Mouse (Mus musculus) limb, embryonic 15.5 days (tissue): ENCODE data around the gene Hgf. TPM values are rescaled to one million over a fixed set of nuclear protein-coding genes. Genes with fewer than 3 reads are reported as not detected.
A peak's percentile ranks its signal among the peaks of the same experiment; 100 is the strongest.

ENCODE experiments used
- ATAC-seq: fragments of 200-750 bp; cut with Nextera tagmentation; 2 replicates; pipeline ENCODE4 v1.8.0; 2017; ENCODE audit warnings: low read depth, moderate TSS enrichment; ENCODE audit not compliant: insufficient number of reproducible peaks, low FRiP score, low TSS enrichment
- H3K27ac ChIP-seq: fragments of 300-500 bp; sonication (generic); 2 replicates; pipeline ENCODE4 v1.5.1; 2015; ENCODE audit warnings: moderate library complexity, mild to moderate bottlenecking, inconsistent platforms
- H3K27me3 ChIP-seq: fragments of 300-500 bp; sonication (generic); 2 replicates; pipeline ENCODE4 v1.6.1; 2015; ENCODE audit warnings: inconsistent platforms
- H3K36me3 ChIP-seq: fragments of 300-500 bp; sonication (generic); 2 replicates; pipeline ENCODE4 v1.6.1; 2015; ENCODE audit warnings: inconsistent platforms
- H3K4me1 ChIP-seq: fragments of 300-500 bp; sonication (generic); 2 replicates; pipeline ENCODE4 v1.6.1; 2015; ENCODE audit warnings: inconsistent platforms
- H3K4me2 ChIP-seq: fragments of 300-500 bp; sonication (generic); 2 replicates; pipeline ENCODE4 v1.6.1; 2015; ENCODE audit warnings: mild to moderate bottlenecking, inconsistent platforms
- H3K4me3 ChIP-seq: fragments of 300-500 bp; sonication (generic); 2 replicates; pipeline ENCODE4 v1.5.1; 2015; ENCODE audit warnings: mild to moderate bottlenecking, inconsistent platforms
- H3K9ac ChIP-seq: fragments of 300-500 bp; sonication (generic); 2 replicates; pipeline ENCODE4 v1.6.1; 2015; ENCODE audit warnings: inconsistent platforms
- H3K9me3 ChIP-seq: fragments of 300-500 bp; sonication (generic); 2 replicates; pipeline ENCODE4 v1.6.1; 2016; ENCODE audit warnings: inconsistent platforms
- WGBS: fragments of 180-500 bp; shearing (Covaris S2); methylation state at CpG from one replicate; pipeline ENCODE4 v1.1.7; 2015; 5-methylcytosine and 5-hydroxymethylcytosine counted together
- polyA plus RNA-seq: library from polyadenylated mRNA; unstranded; fragments of >200 nt; fragmentation: Nextera tagmentation; extraction: Ambion mirVana; gene quantifications from 2 replicates; pipeline ENCODE4 v1.2.1, GENCODE M21; 2015

Hgf gene
- 3.5 and 4.5 TPM in 2 replicates for polyA plus RNA-seq

DNA sequence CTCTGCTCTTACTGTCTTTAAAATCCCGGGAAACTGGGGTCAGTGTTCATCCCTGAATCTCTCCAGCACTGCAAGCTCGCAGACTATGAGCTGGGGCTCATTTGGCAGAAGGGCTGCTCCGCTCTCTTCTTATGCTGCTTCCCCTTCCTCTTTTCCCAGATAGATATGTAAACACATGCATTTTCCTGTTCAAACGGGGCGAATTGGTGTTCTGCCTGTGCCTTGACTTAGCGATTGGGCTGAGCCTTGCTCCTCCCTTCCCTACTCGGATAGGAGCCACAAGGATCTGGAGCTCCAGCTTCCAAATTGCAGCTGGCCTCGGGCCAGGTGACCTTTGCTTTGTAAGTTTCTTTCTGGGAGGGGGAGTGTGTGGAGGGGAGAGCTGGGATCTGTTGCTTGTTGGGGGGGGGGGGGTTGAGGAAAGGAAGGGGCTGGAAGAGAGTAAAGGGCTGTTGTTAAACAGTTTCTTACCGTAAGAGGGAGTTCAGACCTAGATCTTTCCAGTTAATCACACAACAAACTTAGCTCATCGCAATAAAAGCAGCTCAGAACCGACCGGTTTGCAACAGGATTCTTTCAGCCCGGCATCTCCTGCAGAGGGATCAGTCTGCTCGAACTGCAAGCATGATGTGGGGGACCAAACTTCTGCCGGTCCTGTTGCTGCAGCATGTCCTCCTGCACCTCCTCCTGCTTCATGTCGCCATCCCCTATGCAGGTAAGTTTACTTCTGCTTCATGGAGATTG, at the start of gene Hgf:
Gene Hgf (plus strand): TSS at position 192 of the 744 bp plus-strand sequence.
- no peak; the same call in 1 of the 2 replicates for ATAC-seq
- Histone ChIP-seq H3K4me1 (peaks cover 8% of the 10 kb centered on the region), H3K27me3 (no peaks in the 10 kb centered on the region), H3K36me3 (no peaks in the 10 kb centered on the region), H3K9me3 (no peaks in the 10 kb centered on the region), H3K4me2 (peak within 1 kb of the TSS; percentile 52), H3K27ac (0 out of 2 replicates have a peak within 1 kb of the TSS, but pooled peaks have one; percentile 51), H3K9ac (peak within 1 kb of the TSS; percentile 28), H3K4me3 (peak within 1 kb of the TSS; percentile 36)
- 3% methylated on average over 16 of the region's 16 CpGs for WGBS

GRCm38 (mm10) chr5:16506702-16507350, 46.5 kb upstream of the Hgf start:
- H3K9ac ChIP-seq, result no peak overlapping the region
- no peaks in the 10 kb centered on the region for H3K27me3 ChIP-seq
- WGBS, result 39% methylated on average over 4 of the region's 4 CpGs
- 0 out of 2 replicates have a peak overlapping the region, but pooled peaks have one; percentile 0 for H3K27ac ChIP-seq
- H3K9me3 ChIP-seq, result no peaks in the 10 kb centered on the region
- no peaks in the 10 kb centered on the region for H3K4me1 ChIP-seq
- H3K4me2 ChIP-seq, result no peak overlapping the region
- no peak for ATAC-seq
- H3K36me3 ChIP-seq, result no peaks in the 10 kb centered on the region
- no peak overlapping the region for H3K4me3 ChIP-seq

DNA sequence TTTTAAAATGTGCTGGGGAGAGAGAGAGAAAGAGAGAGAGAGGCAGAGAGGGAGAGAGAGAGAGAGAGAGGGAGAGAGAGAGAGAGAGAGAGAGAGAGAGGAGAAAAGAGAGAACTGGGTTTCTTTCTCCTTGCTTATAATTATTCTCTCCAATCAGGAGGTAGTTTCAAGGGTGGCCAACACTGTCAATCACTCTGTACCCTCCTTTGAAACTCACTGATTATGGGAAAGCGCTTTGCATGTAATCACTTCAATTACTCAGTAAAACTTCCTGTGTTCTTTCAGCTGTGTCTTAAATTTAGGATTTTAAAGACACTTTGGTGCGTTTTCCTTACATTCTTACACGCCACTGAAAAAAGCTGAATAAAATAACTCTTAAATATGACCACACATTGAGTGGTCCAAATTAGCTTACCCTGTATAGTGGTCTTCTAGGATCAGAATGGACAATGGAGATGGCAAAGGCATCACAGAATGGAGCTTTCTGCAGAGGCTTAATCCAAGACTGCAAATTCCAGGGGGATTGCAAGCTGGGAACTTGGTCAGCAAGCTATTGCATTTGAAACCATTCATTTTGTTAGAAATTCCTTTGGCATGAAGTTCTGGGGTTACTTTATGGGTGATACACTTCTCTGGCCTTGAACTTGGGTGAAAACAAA, 21.5 kb upstream of the Hgf start:
- H3K9me3 ChIP-seq, result no peaks in the 10 kb centered on the region
- no peak for ATAC-seq
- no peaks in the 10 kb centered on the region for H3K27me3 ChIP-seq
- H3K27ac ChIP-seq, result no peak overlapping the region
- H3K4me3 ChIP-seq, result no peak overlapping the region
- H3K36me3 ChIP-seq, result no peaks in the 10 kb centered on the region
- H3K4me2 ChIP-seq, result no peak overlapping the region
- no peaks in the 10 kb centered on the region for H3K4me1 ChIP-seq
- H3K9ac ChIP-seq, result no peak overlapping the region
- 77% methylated on average over 3 of the region's 3 CpGs for WGBS

- H3K9ac ChIP-seq, result no peak overlapping the region
- 39% methylated on average over 2 of the region's 2 CpGs for WGBS
- H3K9me3 ChIP-seq, result no peaks in the 10 kb centered on the region
- no peak for ATAC-seq
- H3K4me1 ChIP-seq, result no peaks in the 10 kb centered on the region
- H3K4me3 ChIP-seq, result no peak overlapping the region
- H3K27ac ChIP-seq, result no peak overlapping the region
- no peaks in the 10 kb centered on the region for H3K27me3 ChIP-seq
- H3K36me3 ChIP-seq, result no peaks in the 10 kb centered on the region
- H3K4me2 ChIP-seq, result no peak overlapping the region
These were observed 15.2 kb upstream of the Hgf start for GRCm38 (mm10) chr5:16538067-16538466.

- no peak overlapping the region for H3K27ac ChIP-seq
- H3K4me3 ChIP-seq, result no peak overlapping the region
- no peaks in the 10 kb centered on the region for H3K27me3 ChIP-seq
- no peaks in the 10 kb centered on the region for H3K4me1 ChIP-seq
- H3K9ac ChIP-seq, result no peak overlapping the region
- H3K9me3 ChIP-seq, result no peaks in the 10 kb centered on the region
- H3K36me3 ChIP-seq, result no peaks in the 10 kb centered on the region
- no peak for ATAC-seq
- no peak overlapping the region for H3K4me2 ChIP-seq
- WGBS, result 36% methylated on average over 2 of the region's 2 CpGs
These were observed 11.7 kb upstream of the Hgf start for GRCm38 (mm10) chr5:16541561-16542116.

DNA sequence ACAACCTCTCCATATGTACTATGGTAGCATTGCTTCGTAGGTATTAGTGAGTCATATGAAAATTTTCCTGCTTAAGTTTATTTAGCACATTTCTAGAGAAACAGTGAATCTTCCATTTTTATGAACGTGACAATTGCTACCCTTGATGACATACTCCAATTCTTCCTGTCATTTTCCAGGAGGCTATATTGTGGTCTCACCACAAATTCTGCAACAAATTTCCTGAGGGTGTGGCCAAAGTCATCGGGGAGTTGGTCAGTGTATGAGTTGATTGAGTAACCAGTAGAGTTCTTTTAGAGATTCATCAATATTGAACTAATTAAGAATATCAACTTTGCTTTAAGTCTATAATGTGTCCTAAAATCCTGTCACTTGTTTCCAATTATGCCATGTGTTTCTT, 5.8 kb upstream of the Hgf start:
- 71% methylated on average over 3 of the region's 3 CpGs for WGBS
- no peak overlapping the region for H3K27ac ChIP-seq
- H3K9ac ChIP-seq, result no peak overlapping the region
- no peak overlapping the region for H3K4me2 ChIP-seq
- ATAC-seq, result no peak
- no peak overlapping the region for H3K4me3 ChIP-seq
- H3K9me3 ChIP-seq, result no peaks in the 10 kb centered on the region
- H3K36me3 ChIP-seq, result no peaks in the 10 kb centered on the region
- H3K27me3 ChIP-seq, result no peaks in the 10 kb centered on the region
- H3K4me1 ChIP-seq, result no peaks in the 10 kb centered on the region

- ATAC-seq, result no peak
- peaks cover 8% of the 10 kb centered on the region for H3K4me1 ChIP-seq
- H3K27ac ChIP-seq, result no peak overlapping the region
- no peak overlapping the region for H3K4me2 ChIP-seq
- no peak overlapping the region for H3K9ac ChIP-seq
- H3K27me3 ChIP-seq, result no peaks in the 10 kb centered on the region
- H3K36me3 ChIP-seq, result no peaks in the 10 kb centered on the region
- WGBS, result 69% methylated on average over 4 of the region's 4 CpGs
- H3K4me3 ChIP-seq, result no peak overlapping the region
- H3K9me3 ChIP-seq, result no peaks in the 10 kb centered on the region
These were observed 648 bp upstream of the Hgf start for GRCm38 (mm10) chr5:16552647-16553046.

DNA sequence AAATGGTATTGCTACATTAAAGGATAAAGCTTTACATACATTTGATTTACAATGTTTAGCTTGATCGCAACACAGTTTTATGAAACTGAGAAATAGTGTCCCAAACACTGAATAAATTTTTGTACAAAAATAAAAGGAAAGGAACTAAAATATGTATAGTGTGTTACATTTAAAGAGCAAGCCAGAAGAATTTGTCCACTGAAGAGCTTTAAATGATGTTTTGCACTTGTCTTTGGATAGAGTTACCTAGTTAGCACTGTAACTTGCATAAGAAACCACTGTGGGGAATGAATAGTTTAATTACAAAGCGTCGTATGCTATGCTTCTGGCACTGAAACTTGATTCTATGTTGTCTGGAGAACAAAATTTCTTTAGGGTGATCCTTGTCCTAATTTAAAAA, 7.0 kb downstream of the Hgf start:
- no peak overlapping the region for H3K27ac ChIP-seq
- ATAC-seq, result no peak
- H3K27me3 ChIP-seq, result no peaks in the 10 kb centered on the region
- H3K9ac ChIP-seq, result no peak overlapping the region
- H3K4me2 ChIP-seq, result no peak overlapping the region
- no peak overlapping the region for H3K4me3 ChIP-seq
- no peaks in the 10 kb centered on the region for H3K4me1 ChIP-seq
- H3K9me3 ChIP-seq, result no peaks in the 10 kb centered on the region
- no peaks in the 10 kb centered on the region for H3K36me3 ChIP-seq
- 70% methylated on average over 3 of the region's 3 CpGs for WGBS

GRCm38 (mm10) chr5:16568997-16569396, 15.7 kb downstream of the Hgf start:
- Histone ChIP-seq H3K4me1 (no peaks in the 10 kb centered on the region), H3K9me3 (no peaks in the 10 kb centered on the region), H3K36me3 (no peaks in the 10 kb centered on the region), H3K4me2 (no peak overlapping the region), H3K9ac (no peak overlapping the region), H3K27ac (no peak overlapping the region), H3K27me3 (no peaks in the 10 kb centered on the region), H3K4me3 (no peak overlapping the region)
- WGBS, result 76% methylated on average over 4 of the region's 4 CpGs
- no peak for ATAC-seq

- no peak for ATAC-seq
- Histone ChIP-seq H3K9me3 (no peaks in the 10 kb centered on the region), H3K4me1 (no peaks in the 10 kb centered on the region), H3K27me3 (no peaks in the 10 kb centered on the region), H3K9ac (no peak overlapping the region), H3K4me2 (no peak overlapping the region), H3K36me3 (no peaks in the 10 kb centered on the region), H3K27ac (no peak overlapping the region), H3K4me3 (no peak overlapping the region)
- 27% methylated on average over 14 of the region's 14 CpGs for WGBS
These were observed 24.8 kb downstream of the Hgf start for GRCm38 (mm10) chr5:16577882-16578742.

DNA sequence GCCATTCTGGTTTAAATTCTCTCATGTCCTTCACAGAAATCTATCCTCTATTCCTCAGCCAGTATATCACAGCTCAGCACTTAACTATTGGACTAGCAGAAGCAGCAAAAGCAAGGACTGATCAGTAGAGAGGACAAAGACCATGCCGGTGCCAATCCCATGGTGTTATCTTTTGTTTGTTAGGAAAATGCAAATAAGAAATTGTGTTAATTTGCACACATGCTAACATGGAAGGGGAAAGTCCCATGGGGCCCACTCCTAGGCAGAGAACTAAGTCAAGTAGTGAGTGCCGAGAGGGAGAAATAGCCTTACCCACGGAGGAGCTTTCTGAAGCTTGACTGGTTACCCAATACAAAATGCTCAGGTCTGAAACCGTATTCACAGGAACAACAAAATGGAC, 42.4 kb downstream of the Hgf start:
- no peak for ATAC-seq
- Histone ChIP-seq H3K4me1 (no peaks in the 10 kb centered on the region), H3K27ac (no peak overlapping the region), H3K9me3 (no peaks in the 10 kb centered on the region), H3K4me3 (no peak overlapping the region), H3K9ac (no peak overlapping the region), H3K4me2 (no peak overlapping the region), H3K36me3 (no peaks in the 10 kb centered on the region), H3K27me3 (no peaks in the 10 kb centered on the region)
- 84% methylated on average over 4 of the region's 4 CpGs for WGBS
